Mouse (Mus musculus) testis, adult 10 weeks (tissue): ENCODE data around the gene 4933402N22Rik. TPM values are rescaled to one million over a fixed set of nuclear protein-coding genes. Genes with fewer than 3 reads are reported as not detected.

Source experiments
- polyA plus RNA-seq: library from polyadenylated mRNA; stranded (reverse); fragments of 350-450 nt; fragmentation: Illumina TruSeq; extraction: RNeasy Lipid Tissue Mini Kit (QIAGEN cat#74804); gene quantifications from one replicate; pipeline ENCODE4 v1.2.3, GENCODE M21; 2014; ENCODE audit warnings: low read depth, low replicate concordance

The 4933402N22Rik gene
- 52.3 TPM for polyA plus RNA-seq

DNA sequence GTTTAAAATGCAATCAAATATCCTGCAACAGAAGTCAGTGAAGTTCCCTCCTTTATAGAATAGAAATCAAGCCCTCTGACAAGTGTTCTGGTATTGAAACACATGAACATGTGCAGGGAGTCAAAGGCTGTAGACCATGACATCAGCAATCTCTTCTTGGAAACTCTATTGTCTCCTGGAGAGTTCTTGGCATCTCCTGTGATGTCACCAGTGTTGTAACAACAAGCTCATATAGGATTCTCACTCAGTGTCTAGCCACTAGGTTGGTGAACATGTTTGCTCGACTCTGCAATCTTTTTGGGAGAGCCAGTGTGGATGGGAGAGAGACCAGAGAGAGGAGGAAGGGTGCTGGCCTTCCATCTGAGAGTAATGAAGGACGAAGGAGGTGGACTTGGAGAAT is at the start of gene 4933402N22Rik:
Gene 4933402N22Rik (plus strand): TSS at position 301 of the 400 bp plus-strand sequence.

Other genes starting within 250 kb of the 4933402N22Rik start
- 33.3 TPM for gene Gm8922, start 236.1 kb upstream of the 4933402N22Rik start, polyA plus RNA-seq
- 99.5 TPM for gene Gm8926, start 147.5 kb upstream of the 4933402N22Rik start, polyA plus RNA-seq
- 26.3 TPM for gene Gm6465, start 72.5 kb upstream of the 4933402N22Rik start, polyA plus RNA-seq